Mouse (Mus musculus): Measurements from ENCODE around the gene Lsm14b. TPM values are rescaled to one million over a fixed set of nuclear protein-coding genes. Genes with fewer than 3 reads are reported as not detected.

Lsm14b gene
- polyA plus RNA-seq, 2 experiments: 7.8 to 75.6 TPM

- TF ChIP-seq POLR2A (IDR thresholded peaks at IDR 0.05; ENCODE audit: borderline replicate concordance, extremely low read depth, insufficient read depth, insufficient read length): no peak
- H3K9ac ChIP-seq (ENCODE audit: low read depth, low read length, severe bottlenecking): no peak overlapping the region
- H3K9me3 ChIP-seq (ENCODE audit: control insufficient read depth, low read length): no peaks in the 10 kb centered on the region
- no peak overlapping the region for H3K4me2 ChIP-seq (replicated peaks; ENCODE audit: low read depth, low read length, severe bottlenecking)
- H3K4me1 ChIP-seq (ENCODE audit: control insufficient read depth, insufficient read depth, low read length): peaks cover 17% of the 10 kb centered on the region
- DNase-seq (ENCODE audit: low spot score) (no peak), ATAC-seq (ENCODE audit: low FRiP score, low read depth) (no peak)
- WGBS: 43% methylated on average over 4 of the region's 4 CpGs
- no peaks in the 10 kb centered on the region for H3K36me3 ChIP-seq (ENCODE audit: control insufficient read depth, insufficient read depth, low read length)
- H3K4me3 ChIP-seq (replicated peaks; ENCODE audit: low read length): no peak overlapping the region
- no peak overlapping the region for H3K27ac ChIP-seq (replicated peaks; ENCODE audit: low read depth, low read length)
- H3K27me3 ChIP-seq (ENCODE audit: control insufficient read depth, insufficient read depth, low read length): no peaks in the 10 kb centered on the region
Measured at GRCm38 (mm10) chr2:180017632-180018031, 7.2 kb upstream of the Lsm14b start.

- 67% methylated on average over 9 of the region's 9 CpGs for WGBS
- Histone ChIP-seq H3K4me1 (ENCODE audit: control insufficient read depth, insufficient read depth, low read length) (peaks cover 17% of the 10 kb centered on the region), H3K9me3 (ENCODE audit: control insufficient read depth, low read length) (no peaks in the 10 kb centered on the region), H3K36me3 (ENCODE audit: control insufficient read depth, insufficient read depth, low read length) (no peaks in the 10 kb centered on the region), H3K9ac (ENCODE audit: low read depth, low read length, severe bottlenecking) (no peak overlapping the region), H3K4me3 (replicated peaks; ENCODE audit: low read length) (no peak overlapping the region), H3K27me3 (ENCODE audit: control insufficient read depth, insufficient read depth, low read length) (no peaks in the 10 kb centered on the region), H3K4me2 (replicated peaks; ENCODE audit: low read depth, low read length, severe bottlenecking) (no peak overlapping the region), H3K27ac (replicated peaks; ENCODE audit: low read depth, low read length) (no peak overlapping the region)
- TF ChIP-seq POLR2A (IDR thresholded peaks at IDR 0.05; ENCODE audit: borderline replicate concordance, extremely low read depth, insufficient read depth, insufficient read length): no peak
- no peak for DNase-seq (ENCODE audit: low spot score)
- ATAC-seq (ENCODE audit: low FRiP score, low read depth): no peak
Measured at GRCm38 (mm10) chr2:180018573-180018972, 6.2 kb upstream of the Lsm14b start.

- Histone ChIP-seq H3K9me3 (ENCODE audit: control insufficient read depth, low read length) (no peaks in the 10 kb centered on the region), H3K36me3 (ENCODE audit: control insufficient read depth, insufficient read depth, low read length) (no peaks in the 10 kb centered on the region), H3K4me1 (ENCODE audit: control insufficient read depth, insufficient read depth, low read length) (peaks cover 20% of the 10 kb centered on the region), H3K4me2 (replicated peaks; ENCODE audit: low read depth, low read length, severe bottlenecking) (no peak overlapping the region), H3K27ac (replicated peaks; ENCODE audit: low read depth, low read length) (no peak overlapping the region), H3K4me3 (replicated peaks; ENCODE audit: low read length) (no peak overlapping the region), H3K9ac (ENCODE audit: low read depth, low read length, severe bottlenecking) (no peak overlapping the region), H3K27me3 (ENCODE audit: control insufficient read depth, insufficient read depth, low read length) (no peaks in the 10 kb centered on the region)
- no peak for DNase-seq (ENCODE audit: low spot score)
- 70% methylated on average over 7 of the region's 7 CpGs for WGBS
- no peak for ATAC-seq (ENCODE audit: low FRiP score, low read depth)
- no peak for TF ChIP-seq POLR2A (IDR thresholded peaks at IDR 0.05; ENCODE audit: borderline replicate concordance, extremely low read depth, insufficient read depth, insufficient read length)
Measured at GRCm38 (mm10) chr2:180020091-180020661, 4.6 kb upstream of the Lsm14b start.

- ATAC-seq (ENCODE audit: low FRiP score, low read depth) (no peak), DNase-seq (ENCODE audit: low spot score) (no peak)
- Histone ChIP-seq H3K4me1 (ENCODE audit: control insufficient read depth, insufficient read depth, low read length) (peaks cover 21% of the 10 kb centered on the region), H3K4me2 (replicated peaks; ENCODE audit: low read depth, low read length, severe bottlenecking) (no peak overlapping the region), H3K27me3 (ENCODE audit: control insufficient read depth, insufficient read depth, low read length) (no peaks in the 10 kb centered on the region), H3K36me3 (ENCODE audit: control insufficient read depth, insufficient read depth, low read length) (no peaks in the 10 kb centered on the region), H3K27ac (replicated peaks; ENCODE audit: low read depth, low read length) (no peak overlapping the region), H3K9ac (ENCODE audit: low read depth, low read length, severe bottlenecking) (no peak overlapping the region), H3K4me3 (replicated peaks; ENCODE audit: low read length) (no peak overlapping the region), H3K9me3 (ENCODE audit: control insufficient read depth, low read length) (no peaks in the 10 kb centered on the region)
- WGBS: 76% methylated on average over 8 of the region's 8 CpGs
- TF ChIP-seq POLR2A (IDR thresholded peaks at IDR 0.05; ENCODE audit: borderline replicate concordance, extremely low read depth, insufficient read depth, insufficient read length): no peak
Measured at GRCm38 (mm10) chr2:180020919-180021318, 3.9 kb upstream of the Lsm14b start.

- Histone ChIP-seq H3K4me2 (replicated peaks; ENCODE audit: low read depth, low read length, severe bottlenecking) (no peak overlapping the region), H3K27ac (replicated peaks; ENCODE audit: low read depth, low read length) (no peak overlapping the region), H3K4me1 (ENCODE audit: control insufficient read depth, insufficient read depth, low read length) (peaks cover 32% of the 10 kb centered on the region), H3K4me3 (replicated peaks; ENCODE audit: low read length) (no peak overlapping the region), H3K36me3 (ENCODE audit: control insufficient read depth, insufficient read depth, low read length) (peaks cover 4% of the 10 kb centered on the region), H3K9ac (ENCODE audit: low read depth, low read length, severe bottlenecking) (no peak overlapping the region), H3K27me3 (ENCODE audit: control insufficient read depth, insufficient read depth, low read length) (no peaks in the 10 kb centered on the region), H3K9me3 (ENCODE audit: control insufficient read depth, low read length) (no peaks in the 10 kb centered on the region)
- no peak for DNase-seq (ENCODE audit: low spot score)
- no peak for TF ChIP-seq POLR2A (IDR thresholded peaks at IDR 0.05; ENCODE audit: borderline replicate concordance, extremely low read depth, insufficient read depth, insufficient read length)
- 46% methylated on average over 6 of the region's 6 CpGs for WGBS
- no peak for ATAC-seq (ENCODE audit: low FRiP score, low read depth)
Measured at GRCm38 (mm10) chr2:180022751-180023150, 2.0 kb upstream of the Lsm14b start.
